Mouse (Mus musculus): Measurements from ENCODE around the gene Wbp1l.

DNA sequence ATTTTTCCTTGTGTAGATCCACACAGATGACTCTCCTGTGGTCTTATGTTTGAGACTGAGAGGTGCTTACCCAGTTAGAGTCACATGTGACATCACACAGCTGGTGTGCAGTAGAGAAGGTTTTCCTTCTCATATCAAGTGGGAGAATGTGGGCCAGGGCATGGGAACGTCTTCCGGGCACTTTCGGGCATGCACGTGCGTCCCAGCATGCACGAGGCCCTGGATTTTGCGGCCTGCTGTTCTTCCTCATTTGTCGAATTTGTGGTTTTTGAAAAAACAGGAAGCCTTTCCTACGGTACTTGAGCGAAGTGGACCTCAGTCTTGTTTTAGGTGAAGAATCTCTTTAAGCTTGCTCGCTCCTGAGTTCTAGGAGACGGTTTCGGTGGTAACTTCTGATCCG is 49.7 kb downstream of the Wbp1l start:
- TF ChIP-seq CTCF (IDR thresholded peaks at IDR 0.05; ENCODE audit: low read depth, low read length) = no peak
- TF ChIP-seq GATA1 (IDR thresholded peaks at IDR 0.05; ENCODE audit: borderline replicate concordance, low read length) = no peak
- no peak for TF ChIP-seq TAL1 (conservative IDR thresholded peaks at IDR 0.05; ENCODE audit: low read depth, low read length)

Data from G1E (cell line).